ENCODE assay signal across 9 mouse cellular contexts in genomic region chr14:73303193-73303592, GRCm38 (mm10). TPM values are rescaled to one million over a fixed set of nuclear protein-coding genes. Genes with fewer than 3 reads are reported as not detected.
DNase-seq lines count a peak whose midpoint lies in the region; ATAC-seq and TF ChIP-seq lines count a peak whose summit lies in the region.
"Had no signal": no experiment of that assay in that cellular context is flagged by ENCODE, and none has a peak within 500 bp of the region (broad histone marks: within the 10 kb centered on the region; RNA-seq: fewer than 3 reads in every experiment).

No protein-coding gene starts in this region.

- no peak overlapping the region for H3K4me3 ChIP-seq in limb, embryonic 11.5 days (ENCODE audit: low read depth, low read length)
- no peak overlapping the region for H3K4me3 ChIP-seq in limb, embryonic 10.5 days
- no peak overlapping the region for H3K4me3 ChIP-seq in forebrain, postnatal 0 days (ENCODE audit: low read depth, low read length)
- H3K4me3 ChIP-seq: midbrain, embryonic 12.5 days had no signal

- H3K27me3 ChIP-seq in limb, embryonic 11.5 days (ENCODE audit: control insufficient read depth, insufficient read depth, low read length): no peaks in the 10 kb centered on the region
- no peaks in the 10 kb centered on the region for H3K27me3 ChIP-seq in limb, embryonic 10.5 days (ENCODE audit: low read depth, poor library complexity, severe bottlenecking)
- H3K27me3 ChIP-seq in forebrain, postnatal 0 days (ENCODE audit: insufficient read depth, low read length): no peaks in the 10 kb centered on the region
- no peaks in the 10 kb centered on the region for H3K27me3 ChIP-seq in splenic B cell, adult 2 months (ENCODE audit: control insufficient read depth, insufficient read depth, low read length, poor library complexity, severe bottlenecking)
- H3K27me3 ChIP-seq: midbrain, embryonic 12.5 days had no signal

- no peak overlapping the region for H3K9ac ChIP-seq in limb, embryonic 11.5 days (ENCODE audit: low read length)
- no peak overlapping the region for H3K9ac ChIP-seq in forebrain, postnatal 0 days
- H3K9ac ChIP-seq: midbrain, embryonic 12.5 days had no signal

- no peak for ATAC-seq in limb, embryonic 11.5 days (ENCODE audit: insufficient number of reproducible peaks, low FRiP score, low TSS enrichment, low read depth)
- peak; percentile 43; the same call in 1 of the 2 replicates for ATAC-seq in forebrain, postnatal 0 days

- peak; percentile 85 for TF ChIP-seq CTCF in forebrain, postnatal 0 days (IDR thresholded peaks at IDR 0.05; ENCODE audit: low read depth)

- H3K36me3 ChIP-seq in limb, embryonic 11.5 days (ENCODE audit: control insufficient read depth, insufficient read depth, low read length): no peaks in the 10 kb centered on the region
- no peaks in the 10 kb centered on the region for H3K36me3 ChIP-seq in limb, embryonic 10.5 days
- H3K36me3 ChIP-seq in forebrain, postnatal 0 days (ENCODE audit: insufficient read depth): no peaks in the 10 kb centered on the region
- H3K36me3 ChIP-seq in splenic B cell, adult 2 months (ENCODE audit: control insufficient read depth, insufficient read depth, low read length, poor library complexity, severe bottlenecking): no peaks in the 10 kb centered on the region
- H3K36me3 ChIP-seq: midbrain, embryonic 12.5 days had no signal

- DNase-seq in cerebellum, adult 11 months: peak; percentile 28
- DNase-seq in cerebellum, adult 11-12 months: no peak
- peak; percentile 60 for DNase-seq in limb, embryonic 11.5 days (ENCODE audit: low spot score)
- no peak for DNase-seq in limb, embryonic 10.5 days (ENCODE audit: low spot score)
- DNase-seq in T-cell, adult 2 months (ENCODE audit: low spot score): peak; percentile 56
- peak; percentile 82 for DNase-seq in forebrain, postnatal 0 days
- DNase-seq in lung, postnatal 10 days: peak; percentile 65
- peak; percentile 78 for DNase-seq in splenic B cell, adult 2 months (ENCODE audit: low read depth, low spot score)

- H3K4me2 ChIP-seq in limb, embryonic 11.5 days (ENCODE audit: low read depth, severe bottlenecking): no peak overlapping the region
- no peak overlapping the region for H3K4me2 ChIP-seq in forebrain, postnatal 0 days (ENCODE audit: low read depth)
- H3K4me2 ChIP-seq: midbrain, embryonic 12.5 days had no signal

- H3K27ac ChIP-seq in limb, embryonic 11.5 days (replicated peaks; ENCODE audit: low read depth, low read length): no peak overlapping the region
- no peak overlapping the region for H3K27ac ChIP-seq in limb, embryonic 10.5 days
- H3K27ac ChIP-seq in forebrain, postnatal 0 days (ENCODE audit: low read depth, low read length): no peak overlapping the region
- H3K27ac ChIP-seq: midbrain, embryonic 12.5 days had no signal

- WGBS in limb, embryonic 11.5 days: 45% methylated on average over 3 of the region's 3 CpGs
- 38% methylated on average over 3 of the region's 3 CpGs for WGBS in limb, embryonic 10.5 days
- 46% methylated on average over 3 of the region's 3 CpGs for WGBS in forebrain, postnatal 0 days

- no peaks in the 10 kb centered on the region for H3K4me1 ChIP-seq in limb, embryonic 11.5 days (ENCODE audit: control insufficient read depth, insufficient read depth, low read length)
- no peaks in the 10 kb centered on the region for H3K4me1 ChIP-seq in limb, embryonic 10.5 days
- H3K4me1 ChIP-seq in forebrain, postnatal 0 days (ENCODE audit: insufficient read depth): no peaks in the 10 kb centered on the region
- H3K4me1 ChIP-seq: midbrain, embryonic 12.5 days had no signal

- H3K9me3 ChIP-seq in limb, embryonic 11.5 days (ENCODE audit: control insufficient read depth, low read length): no peaks in the 10 kb centered on the region
- H3K9me3 ChIP-seq in limb, embryonic 10.5 days (replicated peaks): no peaks in the 10 kb centered on the region
- no peaks in the 10 kb centered on the region for H3K9me3 ChIP-seq in forebrain, postnatal 0 days (ENCODE audit: low read length)
- H3K9me3 ChIP-seq: midbrain, embryonic 12.5 days had no signal

RNA-seq across cellular contexts. Expression of gene Rb1, which starts 22.4 kb away (rescaled TPM):
- polyA plus RNA-seq in limb, embryonic 11.5 days (2014; fragmentation: Nextera tagmentation; extraction: Ambion mirVana): 29.7 and 30.4 TPM in 2 replicates
- 21.2 and 24.8 TPM in 2 replicates for polyA plus RNA-seq in limb, embryonic 10.5 days (2016; fragmentation: Nextera tagmentation; extraction: Ambion mirVana)
- total RNA-seq in forebrain, postnatal 0 days (2014; rRNA removed): 27.9 and 37.9 TPM in 2 replicates
- 16.2 and 20.6 TPM in 2 replicates for polyA plus RNA-seq in forebrain, postnatal 0 days (2015; fragmentation: Nextera tagmentation; extraction: Ambion mirVana)

Comparison
In these comparisons a context has a peak if more than half of its experiments do, and no peak if none do; other contexts are left out.
1. DNase-seq: peak in cerebellum, adult 11 months (single experiment), limb, embryonic 11.5 days (single experiment), T-cell, adult 2 months (single experiment), forebrain, postnatal 0 days (single experiment), lung, postnatal 10 days (single experiment) and splenic B cell, adult 2 months (single experiment); none in cerebellum, adult 11-12 months (single experiment) and limb, embryonic 10.5 days (single experiment).